Mouse (Mus musculus) heart, postnatal 0 days (tissue): ENCODE data around the gene Fam193b.

Experiments
- CTCF ChIP-seq: IDR thresholded peaks from 2 replicates; pipeline ENCODE4 v1.5.1; 2016; ENCODE audit warnings: antibody characterized with exemption, control low read depth, low read depth
- EP300 ChIP-seq: IDR thresholded peaks from 2 replicates; pipeline ENCODE4 v1.6.1; 2016; ENCODE audit warnings: antibody characterized with exemption, low read depth

DNA sequence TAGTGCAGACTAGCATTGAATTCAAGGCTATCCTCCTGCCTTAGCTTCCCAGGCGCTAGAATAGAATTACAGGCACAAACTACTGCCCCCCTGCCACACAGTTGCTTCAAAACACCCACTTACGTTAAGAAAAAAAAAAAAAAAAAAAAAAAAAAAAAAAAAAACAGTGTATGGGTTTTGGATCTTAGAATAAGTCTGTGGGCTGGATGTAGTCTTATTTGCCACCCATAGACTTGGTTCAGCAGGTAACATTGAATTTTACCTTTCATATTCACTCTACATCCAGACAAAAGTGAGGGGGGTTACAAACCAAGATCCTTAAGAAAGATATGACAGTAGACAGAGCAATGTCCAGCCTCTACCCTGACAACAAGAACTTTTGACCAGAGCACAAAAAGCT, 3.0 kb downstream of the Fam193b start:
- TF ChIP-seq CTCF (no peak), EP300 (no peak)
